Mouse (Mus musculus): ENCODE results near the gene Slc12a6.

Gene Slc12a6

DNA sequence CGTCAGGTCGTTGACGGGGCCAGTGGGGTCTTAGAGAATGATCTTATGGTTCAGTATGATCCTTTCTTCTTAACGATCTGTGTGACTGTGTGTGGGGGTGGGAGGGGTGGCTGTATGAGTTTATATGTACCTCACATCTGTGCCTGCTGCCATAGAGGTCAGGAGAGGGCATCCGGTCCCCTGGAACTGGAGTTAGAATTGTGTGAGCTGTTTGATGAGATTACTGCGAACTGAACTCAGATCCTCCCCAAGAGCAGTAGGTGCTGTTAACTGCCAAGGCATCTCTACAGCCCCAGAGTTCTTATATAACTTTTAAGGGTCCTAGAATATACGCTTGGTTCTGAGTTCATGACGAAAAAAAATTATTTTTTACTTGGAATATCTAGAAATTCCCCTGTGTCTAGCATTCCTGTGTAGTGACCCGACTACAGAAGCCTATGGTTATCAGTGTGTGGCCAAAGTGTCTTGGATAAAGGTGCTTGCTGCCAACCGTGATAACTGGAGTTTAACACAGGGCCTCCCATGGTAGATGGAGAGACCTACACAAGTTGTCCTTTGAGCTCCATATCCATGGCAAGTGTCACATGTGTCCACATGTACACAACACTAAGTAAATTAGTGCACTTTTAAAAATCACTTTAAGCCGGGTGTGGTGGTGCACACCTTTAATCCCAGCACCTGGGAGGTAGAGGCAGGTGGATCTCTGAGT, 62.6 kb downstream of the Slc12a6 start:
- no peak for DNase-seq (ENCODE audit: low spot score in 2 of 2)

DNA sequence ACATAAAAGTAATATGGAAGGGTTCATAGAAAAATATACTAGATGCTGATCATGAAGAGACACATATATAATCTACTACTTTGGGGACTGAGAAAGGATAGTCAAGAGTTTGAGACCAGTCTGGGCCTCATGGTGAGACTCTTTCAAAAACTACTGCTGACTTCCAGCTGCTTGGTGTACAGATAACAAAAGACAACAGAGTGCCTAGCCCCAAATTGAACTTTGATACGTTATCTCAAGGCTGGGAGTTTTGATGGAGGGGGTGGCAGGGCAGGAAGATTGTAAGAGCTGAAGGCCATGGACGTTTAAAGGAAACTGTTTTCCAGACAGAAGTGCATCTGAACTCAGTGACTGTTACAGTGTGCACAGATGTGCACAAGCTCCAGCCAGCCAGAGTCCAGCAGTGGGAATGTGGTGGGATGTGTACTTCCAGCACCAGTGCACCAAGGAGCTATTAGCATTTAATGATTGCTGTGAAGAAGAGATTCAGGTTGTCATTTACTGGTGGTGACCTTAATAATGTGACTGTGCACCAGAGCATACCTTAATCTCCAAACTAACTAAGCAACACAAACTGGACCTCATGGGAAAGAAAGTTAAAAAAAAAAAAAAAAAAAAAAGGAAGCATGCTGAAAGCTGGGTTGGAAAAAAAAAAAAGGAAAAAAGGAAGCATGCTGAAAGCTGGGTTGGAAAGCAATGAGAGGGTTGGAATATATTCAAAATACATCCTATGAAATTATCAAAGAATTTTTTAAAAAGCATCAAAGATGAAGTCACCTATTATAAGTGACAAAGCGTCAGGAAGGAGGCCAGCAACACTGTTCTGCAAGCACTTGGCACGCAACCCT, 66.7 kb downstream of the Slc12a6 start:
- no peak for DNase-seq (ENCODE audit: low spot score in 2 of 2)

DNA sequence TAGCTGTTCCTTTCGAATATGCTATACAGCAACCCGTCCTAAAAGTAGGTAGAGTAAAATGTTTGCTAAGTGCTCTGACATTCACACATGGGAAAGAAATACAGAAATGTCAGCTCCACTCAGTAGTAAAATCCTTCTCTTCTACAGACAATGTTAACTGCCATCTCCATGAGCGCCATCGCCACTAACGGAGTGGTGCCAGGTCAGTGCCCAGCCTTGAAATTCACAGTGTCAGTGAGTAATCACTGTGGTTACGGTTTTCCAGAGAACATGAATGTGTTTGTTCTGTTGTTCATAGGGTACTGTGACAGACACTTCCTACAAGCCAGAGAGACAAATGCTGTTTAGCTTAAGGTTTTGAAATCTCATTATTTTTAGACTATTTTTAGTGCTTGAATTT, 71.6 kb downstream of the Slc12a6 start:
- DNase-seq (ENCODE audit: low spot score in 2 of 2) = no peak

GRCm38 (mm10) chr2:112339736-112340135, 74.1 kb downstream of the Slc12a6 start:
- no peak for DNase-seq (ENCODE audit: low spot score in 2 of 2)

DNA sequence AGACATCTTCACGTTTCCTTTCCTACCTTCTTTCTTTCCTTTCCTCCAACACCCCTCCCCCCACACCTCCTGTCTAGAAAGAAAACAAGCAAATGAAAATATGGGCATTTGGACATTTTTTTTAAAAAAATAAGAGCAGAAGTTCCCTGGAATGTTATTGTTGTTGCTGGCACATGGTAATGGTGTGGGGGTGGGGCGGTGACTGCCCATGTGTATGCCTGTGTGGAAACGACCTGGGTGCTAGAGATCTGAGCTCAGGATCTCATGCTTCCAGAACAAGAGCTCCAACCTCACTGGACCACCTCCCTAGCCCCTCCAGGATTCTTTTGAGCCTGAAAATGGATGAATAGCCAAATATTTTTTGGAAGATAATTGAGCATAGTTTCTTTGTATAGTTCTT, 75.5 kb downstream of the Slc12a6 start:
- no peak for DNase-seq (ENCODE audit: low spot score in 2 of 2)

DNA sequence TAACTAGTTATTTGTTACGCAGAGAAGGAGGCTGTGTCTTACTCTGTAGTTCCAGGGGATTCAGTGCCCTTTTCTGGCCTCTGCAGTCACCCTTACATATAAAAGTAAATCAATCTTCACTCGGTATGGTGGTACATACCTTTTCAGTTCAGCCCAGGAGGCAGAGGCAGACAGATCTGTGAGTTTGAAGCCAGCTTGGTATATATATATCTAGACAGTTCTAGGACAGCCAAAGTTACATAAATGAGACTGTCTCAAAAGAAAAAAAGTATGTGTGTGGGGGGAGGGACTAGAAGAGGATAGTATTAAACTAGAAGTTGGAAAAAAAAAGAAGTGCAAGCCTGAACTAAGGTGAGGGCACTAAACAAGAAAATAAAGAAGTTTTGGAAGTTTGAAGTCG, 82.6 kb downstream of the Slc12a6 start:
- no peak for DNase-seq (ENCODE audit: low spot score in 2 of 2)

DNA sequence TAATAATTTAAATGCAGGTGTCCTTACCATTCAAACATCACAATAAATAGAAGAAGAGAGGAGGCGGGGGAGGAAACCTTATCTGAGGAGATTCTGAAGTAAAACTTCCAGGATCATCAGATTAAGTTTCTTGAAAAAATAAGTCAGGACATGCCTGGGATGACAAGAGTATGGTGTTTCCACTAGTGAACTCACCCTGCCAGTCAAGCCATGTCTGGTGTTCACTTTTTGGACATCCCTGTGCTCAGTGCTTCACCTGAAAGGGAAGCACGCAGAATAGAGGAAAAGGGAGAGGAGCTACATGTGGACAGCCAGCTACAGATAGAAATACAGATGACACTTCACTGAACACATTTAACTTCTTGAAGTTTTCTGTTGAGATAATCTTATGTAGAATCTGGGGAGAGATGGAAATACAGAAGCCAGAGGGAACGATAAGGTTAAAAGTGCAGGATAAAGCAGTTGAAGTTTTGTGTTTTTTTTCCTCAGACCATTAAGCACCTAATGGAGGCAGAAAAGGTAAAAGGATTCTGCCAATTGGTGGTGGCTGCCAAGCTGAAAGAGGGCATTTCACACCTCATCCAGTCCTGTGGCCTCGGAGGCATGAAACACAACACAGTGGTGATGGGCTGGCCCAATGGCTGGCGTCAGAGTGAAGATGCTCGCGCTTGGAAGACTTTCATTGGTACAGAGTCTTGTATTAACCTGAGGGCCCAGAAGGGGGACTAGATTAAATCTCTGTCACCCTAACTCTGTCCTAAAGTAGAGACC, 88.2 kb downstream of the Slc12a6 start:
- no peak for DNase-seq (ENCODE audit: low spot score in 2 of 2)

- DNase-seq (ENCODE audit: low spot score in 2 of 2) = peak in 1 of 2 experiments; percentile 24
Measured at GRCm38 (mm10) chr2:112359611-112360010, 94.0 kb downstream of the Slc12a6 start.

- DNase-seq (ENCODE audit: low spot score in 2 of 2) = no peak
Measured at GRCm38 (mm10) chr2:112360012-112360780, 94.6 kb downstream of the Slc12a6 start.

GRCm38 (mm10) chr2:112360781-112361169, 95.2 kb downstream of the Slc12a6 start:
- no peak for DNase-seq (ENCODE audit: low spot score in 2 of 2)

- no peak for DNase-seq (ENCODE audit: low spot score in 2 of 2)
Measured at GRCm38 (mm10) chr2:112367222-112367621, 101.6 kb downstream of the Slc12a6 start.

DNA sequence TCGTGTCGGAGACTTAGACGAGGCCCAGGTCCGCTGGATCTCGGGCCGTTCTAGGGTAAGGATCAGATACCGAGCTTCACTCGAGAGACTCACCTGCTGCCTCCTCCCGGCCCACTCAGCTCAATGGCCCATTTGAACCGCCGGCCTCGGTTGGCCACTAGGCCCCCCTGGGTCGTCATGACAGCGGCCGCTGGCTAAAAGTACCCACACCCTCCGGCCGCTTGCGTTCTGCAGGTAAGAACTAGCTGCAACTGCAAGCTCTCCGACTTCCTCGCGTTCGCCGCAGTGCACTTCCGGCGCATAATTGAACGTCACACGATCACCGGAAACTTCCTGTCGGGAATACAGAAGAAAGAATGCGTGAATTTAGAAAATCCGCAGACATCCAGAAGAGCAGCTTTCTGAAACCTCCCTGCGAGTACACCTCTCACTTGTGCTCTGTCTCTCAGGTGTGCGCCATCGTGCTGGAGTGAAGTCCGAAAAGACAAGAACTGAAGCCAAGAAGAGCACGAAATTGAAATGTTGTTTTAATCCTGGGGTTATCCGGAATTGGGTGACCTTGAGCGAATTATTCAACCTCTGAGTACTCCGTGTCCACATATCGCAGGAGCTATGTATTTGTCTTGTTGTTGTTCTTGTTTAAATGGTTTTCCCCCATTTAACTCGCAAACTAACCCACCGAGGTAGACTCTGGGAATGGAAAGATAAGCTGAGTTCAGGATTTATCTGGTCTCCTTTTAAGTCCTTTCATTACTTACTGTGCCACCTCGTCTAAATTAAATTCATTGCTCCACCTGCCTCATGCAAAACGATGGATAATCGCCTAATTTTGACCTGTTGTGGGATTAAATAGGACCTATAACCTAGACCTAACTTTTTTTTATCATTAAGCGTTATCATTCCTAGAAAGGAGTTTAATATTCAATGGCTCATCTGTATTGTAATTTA, 102.4 kb downstream of the Slc12a6 start, which contains the start of gene Emc4:
Emc4 (minus strand) TSS at position 302 of the 948 bp plus-strand sequence.
- peak; percentile 97 for DNase-seq (ENCODE audit: low spot score in 2 of 2)

DNA sequence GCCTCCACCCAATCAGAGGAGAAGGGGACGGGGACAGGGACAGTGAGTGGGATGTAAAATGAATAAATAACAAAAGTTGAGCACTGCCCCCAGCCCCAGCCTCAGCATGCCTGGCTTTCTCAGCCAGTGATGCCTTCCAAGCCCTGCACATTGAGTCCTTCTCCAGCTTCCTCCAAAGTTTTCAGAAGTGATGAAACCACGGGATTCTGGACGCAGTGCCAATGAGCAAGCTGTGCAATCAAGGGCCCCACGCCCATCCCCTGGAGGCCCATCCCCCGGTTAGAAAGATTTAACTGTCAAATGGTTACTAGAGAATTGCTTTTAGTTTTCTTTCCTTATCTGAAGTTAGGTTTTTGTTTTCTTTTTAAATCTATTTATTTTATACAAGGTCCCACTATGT, 104.3 kb downstream of the Slc12a6 start:
- no peak for DNase-seq (ENCODE audit: low spot score in 2 of 2)

DNA sequence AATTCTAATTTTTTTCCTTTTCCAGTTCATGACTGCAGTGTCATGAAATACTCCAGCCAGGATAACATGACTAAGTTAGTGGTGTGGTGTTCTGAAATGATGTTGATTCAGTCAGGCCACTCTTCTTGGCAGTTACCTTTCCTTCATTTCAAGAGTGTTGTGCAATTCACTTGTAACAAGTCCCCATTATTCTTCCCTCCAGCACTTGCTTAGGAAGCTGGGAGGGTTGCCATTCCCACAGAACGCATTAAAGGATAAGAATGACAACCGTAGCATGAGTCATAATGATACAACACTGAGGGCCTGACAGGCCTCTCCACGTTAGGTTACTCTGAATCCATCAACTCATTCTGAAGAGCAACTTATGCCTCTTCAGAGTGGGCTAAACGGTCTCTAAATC, 107.5 kb downstream of the Slc12a6 start:
- no peak for DNase-seq (ENCODE audit: low spot score in 2 of 2)

DNA sequence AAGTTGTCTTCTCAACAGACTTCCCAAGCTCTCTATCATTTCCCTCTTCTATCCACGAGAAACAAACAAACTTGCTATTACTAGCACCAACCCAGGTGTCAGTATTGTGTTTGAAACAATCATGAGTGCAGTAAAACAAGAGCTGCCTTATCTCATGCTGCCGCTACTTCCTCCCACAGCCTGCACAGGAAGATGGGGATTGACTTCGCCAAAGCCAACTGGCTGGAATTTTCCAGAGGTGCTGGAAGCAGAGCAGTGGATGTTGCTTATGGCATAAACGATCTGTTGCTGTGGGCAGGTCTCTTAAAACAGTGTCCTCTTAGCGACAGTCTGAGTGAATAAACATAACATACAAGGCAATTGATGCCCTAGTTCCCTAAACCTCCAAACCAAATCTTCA, 109.0 kb downstream of the Slc12a6 start:
- no peak for DNase-seq (ENCODE audit: low spot score in 2 of 2)

DNA sequence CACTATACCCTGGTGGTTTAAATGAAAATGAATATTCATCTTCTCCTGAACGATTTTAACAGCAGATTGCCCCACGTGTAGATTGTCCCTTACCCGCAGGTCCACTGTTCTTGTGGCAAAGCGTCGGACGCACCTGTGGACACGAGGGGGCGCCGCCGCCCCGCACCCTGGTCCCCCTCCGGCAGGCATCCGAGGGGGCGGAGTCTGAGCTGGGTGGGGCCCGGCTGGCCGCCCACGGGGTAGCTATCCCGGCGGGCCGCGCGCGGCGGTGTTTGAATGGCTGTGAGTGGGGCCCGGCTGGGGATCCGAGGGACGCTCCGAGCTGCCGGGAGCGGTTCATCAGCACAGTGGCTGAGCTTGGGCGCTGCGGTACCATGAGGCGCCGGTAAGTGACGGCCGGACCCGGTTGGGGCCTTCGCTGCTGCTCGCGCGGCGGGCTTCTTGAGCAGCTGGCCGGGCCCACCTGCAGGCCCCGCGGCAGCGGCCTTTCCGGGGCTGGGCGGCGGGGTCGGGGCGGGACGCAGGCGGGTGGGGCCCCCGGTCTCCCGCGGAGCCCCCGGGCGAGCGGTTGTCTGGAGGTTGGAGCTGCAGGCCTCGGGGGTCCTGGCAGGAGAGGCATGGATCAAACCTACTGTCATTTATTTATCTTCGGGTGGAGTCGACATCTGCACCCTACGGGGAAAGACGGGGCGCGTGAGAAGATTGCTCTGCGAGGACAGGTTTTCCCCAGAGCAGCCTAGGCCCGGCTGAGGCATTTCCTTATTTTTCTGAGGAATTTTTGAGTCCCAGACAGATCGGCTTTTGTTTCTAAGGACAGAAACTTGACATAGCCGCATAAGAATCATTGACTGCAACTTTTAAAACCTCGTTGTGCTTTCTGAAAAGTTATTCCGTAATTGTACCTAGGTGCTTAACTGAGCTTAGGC, 113.6 kb downstream of the Slc12a6 start, which contains the start of gene Katnbl1:
Katnbl1 (plus strand) TSS at position 239 of the 926 bp plus-strand sequence.
- DNase-seq (ENCODE audit: low spot score in 2 of 2) = peak; percentile 87 to 88

DNA sequence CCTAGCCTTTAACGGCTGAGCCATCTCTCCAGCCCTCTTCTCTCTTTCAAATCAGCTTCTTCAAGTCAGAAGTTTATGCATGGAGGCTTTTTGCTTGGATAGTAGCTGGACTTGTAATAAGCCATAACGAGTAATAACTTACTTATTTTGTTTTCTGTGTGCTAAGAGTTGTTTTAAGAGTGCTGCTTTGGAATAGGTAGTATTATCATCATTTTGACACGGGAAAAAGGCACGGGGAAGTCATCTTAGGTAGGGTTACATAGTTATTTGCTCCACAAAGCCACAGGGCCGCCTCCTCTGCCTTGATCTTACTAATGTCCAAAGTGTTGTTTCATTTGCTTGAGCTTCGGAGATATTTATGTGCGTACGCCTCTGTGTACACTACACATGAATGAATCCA, 114.5 kb downstream of the Slc12a6 start:
- no peak for DNase-seq (ENCODE audit: low spot score in 2 of 2)

DNA sequence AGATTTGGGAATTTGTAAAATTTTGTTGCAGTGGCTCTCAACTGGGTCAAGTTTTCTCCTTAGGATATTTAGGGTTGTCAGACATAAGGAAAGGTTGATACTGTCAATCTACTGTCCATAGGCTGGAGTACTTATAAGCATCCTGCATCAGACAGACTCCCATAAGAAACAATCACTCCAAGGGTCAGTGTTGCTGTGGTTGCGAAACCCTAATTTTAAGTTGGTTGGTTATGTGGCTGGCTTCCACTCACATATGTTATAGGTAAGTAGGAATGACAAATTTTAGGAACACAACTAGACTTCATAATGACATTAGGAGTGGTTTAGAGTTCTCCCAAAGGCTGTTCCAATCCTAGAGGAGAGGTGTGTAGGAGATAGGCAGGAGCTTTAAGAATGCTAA, 115.6 kb downstream of the Slc12a6 start:
- DNase-seq (ENCODE audit: low spot score in 2 of 2) = no peak

GRCm38 (mm10) chr2:112390843-112391242, 125.2 kb downstream of the Slc12a6 start:
- no peak for DNase-seq (ENCODE audit: low spot score in 2 of 2)

Measured in right cerebral cortex, adult 2 months (tissue).